Mouse (Mus musculus) heart, postnatal 4 days (tissue): ENCODE data around the gene Arhgap11a. TPM values are rescaled to one million over a fixed set of nuclear protein-coding genes. Genes with fewer than 3 reads are reported as not detected.

Experiments
- DNase-seq: peaks from one replicate; pipeline ENCODE4 v3.0.0; 2021
- total RNA-seq, 2 experiments: library from RNA; stranded (reverse); gene quantifications; 2 replicates each; pipeline ENCODE4 v1.2.3; 2021

The Arhgap11a gene
- total RNA-seq, result 10 to 100 TPM; 40.9 to 44.8 TPM

DNA sequence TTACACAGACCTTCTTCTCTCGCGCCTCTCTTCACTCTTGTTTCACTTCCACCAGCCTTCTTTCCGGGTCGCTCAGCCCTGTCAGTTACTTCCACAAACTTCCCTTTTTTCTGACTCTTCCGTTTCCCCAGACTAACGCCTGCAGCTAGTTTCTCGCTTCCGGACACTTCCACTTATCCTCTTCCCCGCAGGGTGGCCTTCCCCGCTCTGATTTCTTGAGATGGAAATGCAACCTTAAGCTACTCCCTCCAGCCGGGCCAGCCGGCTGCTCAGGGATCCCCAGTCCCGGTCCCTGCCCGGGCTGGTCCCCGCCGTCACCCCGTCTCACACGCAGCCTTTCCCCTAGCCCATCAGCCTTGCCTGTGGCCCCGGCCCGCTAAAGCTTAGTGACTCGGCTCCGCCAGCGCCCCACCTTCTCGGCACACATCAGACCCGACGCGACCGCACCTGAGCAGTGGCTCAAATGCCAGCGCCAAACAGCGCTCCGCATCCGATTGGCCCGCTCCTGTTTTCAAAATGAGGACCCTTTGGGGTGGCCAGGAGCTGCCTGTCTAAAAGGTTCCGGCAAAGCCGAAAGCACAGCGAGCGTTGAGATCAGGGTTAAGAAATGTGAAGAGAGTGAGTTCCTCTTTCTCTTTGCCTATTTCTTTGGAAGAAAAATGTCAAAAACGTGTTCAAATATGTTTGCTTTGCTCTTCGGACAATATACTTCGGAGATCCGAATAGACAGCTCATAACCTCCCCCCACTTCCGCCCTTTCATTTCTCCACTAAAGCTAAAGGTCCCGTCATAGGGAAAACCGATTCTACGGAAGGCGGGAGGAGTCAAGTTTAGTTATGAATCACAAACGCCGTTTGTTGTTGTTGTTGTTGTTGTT lies at the start of gene Arhgap11a:
TSS of gene Arhgap11a (minus strand) at position 417 of the 877 bp plus-strand sequence.
- peak; percentile 92 for DNase-seq

- no peak for DNase-seq
Measured at GRCm38 (mm10) chr2:113893385-113894122, 45.1 kb upstream of the Arhgap11a start.

GRCm38 (mm10) chr2:113887166-113887565 lies 38.7 kb upstream of the Arhgap11a start:
- DNase-seq, result no peak

GRCm38 (mm10) chr2:113886061-113886460 lies 37.6 kb upstream of the Arhgap11a start:
- no peak for DNase-seq

- no peak for DNase-seq
Measured at GRCm38 (mm10) chr2:113870115-113870514, 21.7 kb upstream of the Arhgap11a start.

GRCm38 (mm10) chr2:113868404-113868803 lies 19.9 kb upstream of the Arhgap11a start:
- DNase-seq, result no peak

DNA sequence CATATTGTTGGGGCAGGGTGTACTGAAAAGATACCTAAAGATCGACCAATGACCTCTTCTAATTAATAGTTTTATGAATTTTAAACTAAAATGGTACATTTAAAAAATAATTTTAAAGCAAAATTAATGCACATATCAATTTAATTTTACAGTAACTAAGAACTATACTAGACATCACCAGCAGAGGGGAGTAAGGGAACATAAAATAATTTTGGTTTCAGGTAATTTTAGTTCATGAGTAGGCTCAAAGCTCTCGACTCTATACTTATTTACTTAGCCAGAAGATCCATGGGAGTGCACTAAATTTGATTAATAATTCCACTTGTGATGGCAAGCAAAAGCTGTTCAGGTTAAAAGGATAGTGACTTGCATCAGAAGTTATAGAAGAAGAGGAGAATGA lies 17.7 kb upstream of the Arhgap11a start:
- DNase-seq, result no peak

DNA sequence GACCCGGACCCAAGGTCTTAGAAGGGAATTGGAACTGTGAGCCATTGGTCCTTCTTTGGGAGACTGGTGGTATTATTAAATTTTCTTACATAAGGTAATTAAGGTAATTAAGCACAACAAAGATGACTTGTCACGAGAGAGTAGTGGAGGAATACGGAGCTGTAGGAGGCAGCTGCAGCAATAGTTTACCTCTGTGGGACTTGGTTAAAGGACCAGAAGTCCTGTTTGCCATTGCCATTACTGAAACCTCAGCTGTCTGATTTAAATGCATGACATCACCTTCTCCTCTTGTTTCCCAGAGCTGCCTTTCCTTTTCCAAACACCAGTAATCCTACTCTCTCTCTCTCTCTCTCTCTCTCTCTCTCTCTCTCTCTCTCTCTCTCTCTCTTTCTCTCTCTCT lies 680 bp upstream of the Arhgap11a start:
- no peak for DNase-seq

DNA sequence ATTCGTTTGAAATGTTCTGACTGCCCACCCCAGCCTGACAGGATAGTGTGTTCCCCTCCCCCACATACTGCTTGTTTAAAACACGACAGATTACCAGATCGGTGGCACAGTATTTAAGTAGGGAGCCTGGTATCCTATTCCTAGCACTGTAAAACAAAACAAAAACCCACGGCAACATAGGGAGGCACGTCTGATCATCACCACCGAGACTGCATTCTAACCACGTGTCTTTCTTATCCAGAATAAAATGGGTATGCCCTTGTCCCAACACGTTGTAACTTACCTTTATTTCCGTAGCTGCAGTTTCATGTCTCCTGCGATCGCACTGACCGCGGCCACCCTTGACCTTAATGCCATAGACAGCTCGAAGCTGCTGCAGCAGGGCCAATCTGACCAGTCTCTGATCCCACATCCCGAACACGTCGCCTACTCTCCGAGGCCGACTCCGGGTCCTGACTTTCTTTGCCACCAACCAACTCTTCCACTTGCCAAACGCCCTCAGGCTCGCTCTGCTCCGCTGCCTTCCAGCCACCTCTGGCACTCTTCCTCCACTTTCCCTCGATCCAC lies 700 bp downstream of the Arhgap11a start:
- no peak for DNase-seq

GRCm38 (mm10) chr2:113845081-113845480 lies 3.4 kb downstream of the Arhgap11a start:
- DNase-seq, result no peak

GRCm38 (mm10) chr2:113841656-113842437 lies 6.6 kb downstream of the Arhgap11a start:
- DNase-seq, result no peak

- DNase-seq, result no peak
Measured at GRCm38 (mm10) chr2:113839488-113839887, 9.0 kb downstream of the Arhgap11a start.

DNA sequence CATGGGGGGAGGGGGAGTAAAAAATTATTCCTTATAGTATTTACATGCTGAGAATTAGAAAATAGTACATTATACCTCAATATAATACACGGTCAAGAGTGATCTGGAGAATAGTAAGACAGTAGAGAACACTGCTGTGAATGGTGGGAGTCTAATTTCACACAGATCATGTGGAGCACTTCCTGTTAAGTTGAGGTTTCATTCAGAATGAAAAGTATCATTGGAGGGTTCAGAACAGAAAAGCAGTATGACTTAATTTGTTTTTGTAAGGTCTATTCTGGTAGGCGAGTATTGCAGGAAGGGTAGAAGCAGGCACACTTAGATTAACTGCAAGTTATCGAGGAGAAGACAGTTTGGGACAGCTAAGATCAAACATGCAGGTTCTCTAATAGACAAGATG lies 13.2 kb downstream of the Arhgap11a start:
- no peak for DNase-seq

DNA sequence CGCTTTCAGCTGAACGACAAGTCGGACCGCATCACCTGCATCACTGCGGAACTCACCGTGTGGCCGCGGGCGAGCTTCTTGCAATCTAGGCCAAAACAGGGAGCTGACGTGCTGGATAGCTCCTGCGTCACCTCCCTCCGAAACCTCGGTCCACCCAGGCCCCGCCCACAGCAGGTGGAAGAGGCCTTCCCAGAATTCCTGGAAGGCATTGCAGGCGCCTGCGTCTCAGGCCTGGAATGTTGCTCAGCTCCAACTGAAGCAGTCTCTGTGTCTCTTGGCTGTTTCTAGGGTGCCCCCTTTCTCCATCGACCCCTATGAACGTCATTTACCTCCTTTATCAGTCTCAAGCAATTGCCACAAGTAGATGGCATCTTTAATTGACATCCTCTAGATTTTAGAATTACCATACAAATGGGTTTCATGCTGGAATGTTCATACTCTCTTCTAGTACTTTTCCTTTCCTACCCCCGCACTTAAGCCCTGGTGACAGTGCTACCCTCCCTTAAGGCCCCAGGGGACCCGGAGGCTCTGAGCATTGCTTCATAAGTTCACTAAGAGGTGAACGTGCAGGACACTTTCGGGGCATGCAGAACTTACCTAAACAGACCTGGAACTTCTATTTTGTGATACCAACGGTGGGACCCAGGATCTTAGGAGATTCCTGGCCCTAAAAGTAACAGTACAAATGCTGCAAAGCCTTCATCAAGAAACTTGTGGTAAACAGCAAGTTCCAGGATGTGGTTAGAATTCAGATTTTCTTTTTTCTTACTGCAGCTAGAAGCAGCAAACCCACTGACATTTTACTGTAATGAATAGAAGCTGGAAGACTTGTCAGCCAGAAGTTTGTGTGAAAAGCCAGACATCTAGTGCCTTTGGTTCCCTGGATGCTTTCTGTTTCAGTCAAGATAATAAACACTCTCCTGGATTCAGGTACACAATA lies 19.2 kb downstream of the Arhgap11a start, which contains the start of gene Scg5:
TSS of gene Scg5 (minus strand) at position 179 of the 940 bp plus-strand sequence.
- DNase-seq, result peak; percentile 63

DNA sequence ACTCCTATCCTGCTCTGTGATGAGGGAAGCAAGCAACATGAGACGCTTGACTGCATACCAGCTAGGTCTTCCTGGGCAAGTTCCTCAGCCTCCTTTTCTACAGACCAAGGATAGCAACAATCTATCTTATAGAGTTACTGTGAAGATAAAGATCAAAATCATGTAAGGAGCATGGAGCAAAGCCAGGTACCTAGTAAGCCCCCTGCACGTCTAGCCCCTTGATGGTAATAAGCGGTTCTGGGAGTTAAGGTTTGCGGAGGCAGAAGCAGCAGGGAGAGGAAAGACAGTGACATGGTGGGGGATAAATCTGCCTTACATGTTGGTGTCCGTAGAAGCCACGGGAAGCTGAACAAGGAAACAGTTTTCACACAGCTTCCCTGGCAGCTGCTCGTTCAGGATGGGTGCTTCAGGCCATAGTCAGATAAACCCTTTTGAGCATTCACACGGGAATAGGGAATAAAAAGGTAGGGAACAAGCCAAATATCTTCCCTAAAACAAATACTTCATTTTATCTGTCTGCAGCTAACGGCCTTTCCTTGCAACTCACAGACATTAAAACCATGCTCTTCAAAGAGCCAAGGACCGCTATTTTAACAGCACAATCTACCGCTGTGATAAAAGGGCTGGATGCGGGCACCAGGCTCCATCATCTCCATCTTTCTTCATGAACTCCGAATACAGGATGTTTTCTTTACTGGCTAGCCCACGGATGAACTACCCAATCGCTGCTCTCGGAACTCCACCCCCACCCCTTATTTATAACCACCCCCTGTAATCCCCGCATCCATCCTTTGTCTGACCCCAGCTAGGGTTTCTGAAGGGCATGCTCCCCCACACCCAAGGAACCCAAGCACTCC lies 20.1 kb downstream of the Arhgap11a start:
- no peak for DNase-seq

- peak; percentile 25 for DNase-seq
Measured at GRCm38 (mm10) chr2:113823909-113824308, 24.6 kb downstream of the Arhgap11a start.

GRCm38 (mm10) chr2:113822367-113822766 lies 26.1 kb downstream of the Arhgap11a start:
- no peak for DNase-seq

DNA sequence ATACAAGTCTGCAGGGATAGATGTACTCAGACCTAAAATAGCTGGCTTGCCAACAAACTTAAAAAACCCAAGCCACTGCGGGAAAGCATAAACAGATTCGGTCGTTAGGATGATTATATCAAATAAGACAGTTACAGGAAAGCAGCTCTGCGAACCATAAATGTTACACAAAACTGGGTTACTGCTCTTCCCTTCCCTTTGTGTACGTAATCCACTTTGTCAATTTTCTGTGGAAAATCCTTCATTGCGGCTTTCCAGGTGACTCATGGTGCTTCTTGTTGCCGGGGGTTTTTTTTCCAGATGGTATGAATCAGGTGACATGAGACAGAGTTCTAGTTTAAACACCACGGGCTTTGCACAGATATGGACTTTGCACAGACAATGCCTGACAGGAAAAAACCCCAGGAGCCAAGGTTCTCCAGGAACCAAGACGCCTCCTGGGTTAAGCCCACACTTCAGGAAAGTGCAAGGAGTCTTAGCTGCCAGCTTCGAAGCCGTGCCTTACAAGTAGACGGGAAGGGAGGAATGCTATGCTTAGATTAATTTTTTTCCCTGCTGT lies 27.2 kb downstream of the Arhgap11a start:
- no peak for DNase-seq

DNA sequence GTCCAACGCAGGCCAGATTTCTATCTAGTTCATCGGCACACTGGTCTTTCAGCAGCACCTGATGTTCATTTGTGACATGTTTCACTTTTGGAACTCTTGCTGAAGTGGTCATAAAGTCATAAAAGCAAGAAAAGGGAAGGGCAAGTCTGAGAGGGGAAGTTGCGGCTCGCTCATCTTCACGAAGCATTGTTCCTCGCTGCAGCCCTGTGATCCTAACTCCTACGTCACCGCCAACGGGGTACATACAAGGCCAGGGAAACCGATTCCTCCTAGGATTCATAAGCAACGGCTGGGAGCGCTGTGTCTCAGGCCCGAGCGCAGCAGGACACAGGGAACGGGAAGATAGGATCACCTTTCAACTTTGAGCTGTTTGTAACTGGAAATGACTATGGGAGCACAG lies 28.3 kb downstream of the Arhgap11a start:
- no peak for DNase-seq
